Mouse (Mus musculus) neural tube, embryonic 12.5 days (tissue): ENCODE data around the gene Pld6. TPM values are rescaled to one million over a fixed set of nuclear protein-coding genes. Genes with fewer than 3 reads are reported as not detected.

ENCODE experiments used
- ATAC-seq: fragments of 200-750 bp; cut with Nextera tagmentation; 2 replicates; pipeline ENCODE4 v1.8.0; 2017; ENCODE audit warnings: low read depth, mild to moderate bottlenecking, moderate TSS enrichment, moderate library complexity; ENCODE audit not compliant: low FRiP score
- H3K27ac ChIP-seq: fragments of 300-500 bp; sonication (generic); 2 replicates; pipeline ENCODE4 v1.5.1; 2016
- H3K27me3 ChIP-seq: fragments of 300-500 bp; sonication (generic); replicated peaks from 2 replicates; pipeline ENCODE4 v1.6.1; 2016; ENCODE audit warnings: mild to moderate bottlenecking
- H3K36me3 ChIP-seq: fragments of 300-500 bp; sonication (generic); 2 replicates; pipeline ENCODE4 v1.6.1; 2016; ENCODE audit warnings: mild to moderate bottlenecking
- H3K4me1 ChIP-seq: fragments of 300-500 bp; sonication (generic); 2 replicates; pipeline ENCODE4 v1.6.1; 2016
- H3K4me2 ChIP-seq: fragments of 300-500 bp; sonication (generic); replicated peaks from 2 replicates; pipeline ENCODE4 v1.6.1; 2016; ENCODE audit warnings: mild to moderate bottlenecking
- H3K4me3 ChIP-seq: fragments of 300-500 bp; sonication (generic); 2 replicates; pipeline ENCODE4 v1.5.1; 2016
- H3K9ac ChIP-seq: fragments of 300-500 bp; sonication (generic); 2 replicates; pipeline ENCODE4 v1.6.1; 2016; ENCODE audit warnings: mild to moderate bottlenecking
- H3K9me3 ChIP-seq: fragments of 300-500 bp; sonication (generic); 2 replicates; pipeline ENCODE4 v1.6.1; 2016; ENCODE audit warnings: mild to moderate bottlenecking
- WGBS: fragments of 180-500 bp; shearing (Covaris S2); methylation state at CpG from one replicate; pipeline ENCODE4 v1.1.7; 2016; 5-methylcytosine and 5-hydroxymethylcytosine counted together
- polyA plus RNA-seq: library from polyadenylated mRNA; unstranded; fragments of >200 nt; fragmentation: Nextera tagmentation; extraction: Ambion mirVana; gene quantifications from 2 replicates; pipeline ENCODE4 v1.2.1, GENCODE M21; 2016

The Pld6 gene
- polyA plus RNA-seq, 1 experiment from 2014 or later, result 1.0 TPM

DNA sequence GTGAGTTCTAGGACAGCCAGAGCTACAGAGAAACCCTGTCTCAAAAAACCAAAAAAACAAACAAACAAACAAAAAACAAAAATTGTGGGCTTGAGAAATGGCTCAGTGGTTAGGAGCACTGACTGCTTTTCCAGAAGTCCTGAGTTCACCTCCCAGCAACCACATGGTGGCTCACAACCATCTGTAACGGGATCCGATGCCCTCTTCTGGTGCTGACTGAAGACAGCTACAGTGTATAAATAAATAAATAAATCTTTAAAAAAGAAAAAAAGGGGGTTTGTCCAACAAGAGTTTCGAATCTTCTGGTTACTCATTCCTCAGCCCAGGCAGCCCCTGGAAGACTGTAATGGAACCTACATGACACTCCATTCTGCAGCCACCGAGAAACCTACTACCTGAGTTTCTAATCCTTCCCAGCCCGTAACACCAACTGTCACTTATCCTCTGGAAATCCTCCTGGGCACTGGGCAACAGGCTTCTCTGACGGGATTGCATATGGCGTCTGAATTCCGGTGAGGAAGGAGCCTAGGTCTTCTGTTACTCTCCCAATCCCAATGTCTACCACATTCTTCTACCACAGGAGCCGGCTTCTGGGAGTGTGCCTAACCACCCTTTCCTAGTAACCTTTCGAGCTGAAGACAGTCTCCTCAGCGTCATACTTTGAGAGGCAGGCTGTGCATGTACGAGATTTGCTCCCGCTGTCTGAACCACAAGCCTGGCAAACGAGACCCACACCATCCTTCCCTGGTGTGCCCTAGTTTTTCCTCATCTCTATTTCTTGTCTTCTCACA, 20.9 kb upstream of the Pld6 start:
- Histone ChIP-seq H3K4me3 (peak overlapping the region; percentile 63), H3K4me2 (peak overlapping the region; percentile 85), H3K9me3 (no peaks in the 10 kb centered on the region), H3K4me1 (peaks cover 10% of the 10 kb centered on the region), H3K27me3 (no peaks in the 10 kb centered on the region), H3K36me3 (peaks cover 41% of the 10 kb centered on the region), H3K9ac (peak overlapping the region; percentile 84), H3K27ac (no peak overlapping the region)
- 74% methylated on average over 14 of the region's 14 CpGs for WGBS
- ATAC-seq, result no peak

DNA sequence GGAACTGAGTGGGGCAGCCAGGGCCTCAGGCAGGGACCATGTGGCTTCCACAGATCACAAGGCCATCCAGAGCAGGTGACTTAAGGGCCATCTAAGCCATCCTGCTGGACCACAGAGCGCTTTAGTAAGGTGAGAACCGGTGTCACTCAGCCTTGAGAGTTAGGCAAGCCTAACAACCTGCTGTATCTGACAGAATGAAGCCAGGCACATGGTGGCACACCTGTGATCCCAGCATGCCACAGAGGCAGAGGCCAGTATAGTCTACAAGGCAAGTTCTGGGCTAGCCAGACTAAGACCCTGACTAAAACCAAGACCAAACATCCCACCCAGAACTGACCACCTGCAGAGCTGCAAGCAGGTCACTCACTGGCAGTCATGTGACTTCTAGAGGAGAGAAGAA, 18.2 kb upstream of the Pld6 start:
- Histone ChIP-seq H3K36me3 (peaks cover 68% of the 10 kb centered on the region), H3K27ac (no peak overlapping the region), H3K4me1 (peaks cover 10% of the 10 kb centered on the region), H3K4me2 (no peak overlapping the region), H3K9me3 (no peaks in the 10 kb centered on the region), H3K4me3 (no peak overlapping the region), H3K27me3 (no peaks in the 10 kb centered on the region), H3K9ac (no peak overlapping the region)
- no peak for ATAC-seq
- WGBS, result 93% methylated on average over 2 of the region's 2 CpGs

DNA sequence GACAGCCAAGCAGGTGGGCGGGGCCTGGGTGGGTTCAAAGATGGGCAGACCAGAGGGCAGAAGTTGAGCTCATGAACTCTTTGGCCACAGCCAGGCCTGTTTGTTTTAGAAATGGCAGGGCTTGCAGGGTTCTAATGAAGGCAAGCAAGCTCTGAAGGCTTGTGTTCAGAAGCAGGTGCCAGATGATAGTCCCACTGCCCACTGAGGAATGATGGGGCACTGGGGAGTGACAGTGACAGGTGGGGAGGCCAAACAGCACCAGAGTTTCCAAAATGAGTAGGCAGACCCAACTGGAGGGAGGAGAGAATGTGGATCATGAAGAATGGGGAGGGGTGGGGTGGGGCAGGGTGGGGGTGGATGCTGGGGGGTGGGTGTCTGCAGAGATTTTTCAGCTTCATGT, 17.8 kb upstream of the Pld6 start:
- H3K4me2 ChIP-seq, result no peak overlapping the region
- no peak for ATAC-seq
- H3K27me3 ChIP-seq, result no peaks in the 10 kb centered on the region
- H3K27ac ChIP-seq, result no peak overlapping the region
- no peaks in the 10 kb centered on the region for H3K9me3 ChIP-seq
- no peak overlapping the region for H3K9ac ChIP-seq
- H3K36me3 ChIP-seq, result peaks cover 72% of the 10 kb centered on the region
- no peak overlapping the region for H3K4me3 ChIP-seq
- 100% methylated on average over 1 of the region's 1 CpGs for WGBS
- peaks cover 10% of the 10 kb centered on the region for H3K4me1 ChIP-seq

DNA sequence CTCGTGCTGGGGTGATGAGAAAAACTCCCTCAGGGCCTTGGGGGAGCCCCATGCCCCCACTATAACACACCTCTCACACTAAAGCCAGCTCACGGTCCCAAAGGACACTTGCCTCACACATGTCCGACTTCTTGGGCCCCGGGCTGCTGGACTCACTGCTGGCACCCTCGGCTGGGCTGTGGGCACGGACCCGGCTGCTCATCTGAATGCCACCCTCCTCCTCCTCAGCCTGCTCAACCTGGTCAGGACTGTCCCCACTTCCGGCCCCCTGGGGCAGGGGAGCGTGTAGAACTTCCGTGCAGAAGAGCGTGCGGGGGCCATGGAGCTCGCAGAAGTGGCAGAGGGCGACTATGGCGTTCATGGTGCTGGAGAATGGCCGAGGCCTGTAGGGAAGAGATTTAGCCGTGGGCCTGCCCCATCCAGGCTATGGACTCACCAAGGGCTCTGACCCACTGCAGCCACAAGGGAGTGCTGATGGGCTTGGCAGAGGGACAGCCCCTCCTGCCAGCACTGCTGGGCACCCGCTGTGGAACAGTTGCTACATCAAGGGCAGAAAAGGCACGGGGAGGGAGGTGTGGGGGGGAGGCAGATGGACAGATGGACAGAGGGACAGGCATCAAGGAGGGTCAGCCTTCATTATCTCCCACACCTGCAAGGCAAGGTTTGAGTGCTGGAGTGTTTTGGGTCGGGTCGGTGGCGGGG, 17.1 kb upstream of the Pld6 start:
- WGBS, result 92% methylated on average over 22 of the region's 22 CpGs
- no peak overlapping the region for H3K9ac ChIP-seq
- H3K4me3 ChIP-seq, result no peak overlapping the region
- peaks cover 10% of the 10 kb centered on the region for H3K4me1 ChIP-seq
- no peaks in the 10 kb centered on the region for H3K27me3 ChIP-seq
- H3K36me3 ChIP-seq, result peaks cover 79% of the 10 kb centered on the region
- no peak overlapping the region for H3K4me2 ChIP-seq
- H3K27ac ChIP-seq, result no peak overlapping the region
- H3K9me3 ChIP-seq, result no peaks in the 10 kb centered on the region
- no peak for ATAC-seq

DNA sequence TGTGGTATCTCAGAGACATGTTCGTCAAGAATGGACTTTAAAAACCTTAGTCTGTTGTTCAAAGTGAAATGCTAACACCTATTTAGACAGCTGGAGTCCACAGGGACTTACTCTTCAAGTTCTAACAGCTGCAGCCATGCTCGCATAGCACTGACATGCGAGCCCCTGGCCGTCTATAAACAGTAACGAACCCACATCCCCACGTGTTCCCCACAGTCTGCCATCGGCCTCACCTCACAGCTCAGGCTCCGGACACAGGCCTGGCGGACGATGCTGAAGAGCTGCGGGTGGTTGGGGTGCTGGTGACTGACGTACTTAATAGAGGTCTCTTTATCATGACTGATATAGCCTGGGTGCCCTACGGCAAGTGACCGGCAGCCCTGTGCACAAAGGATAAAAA, 16.1 kb upstream of the Pld6 start:
- H3K4me1 ChIP-seq, result peaks cover 3% of the 10 kb centered on the region
- no peak overlapping the region for H3K27ac ChIP-seq
- H3K36me3 ChIP-seq, result peaks cover 90% of the 10 kb centered on the region
- H3K4me3 ChIP-seq, result no peak overlapping the region
- WGBS, result 92% methylated on average over 14 of the region's 14 CpGs
- no peak for ATAC-seq
- no peaks in the 10 kb centered on the region for H3K9me3 ChIP-seq
- no peak overlapping the region for H3K9ac ChIP-seq
- no peak overlapping the region for H3K4me2 ChIP-seq
- H3K27me3 ChIP-seq, result no peaks in the 10 kb centered on the region

DNA sequence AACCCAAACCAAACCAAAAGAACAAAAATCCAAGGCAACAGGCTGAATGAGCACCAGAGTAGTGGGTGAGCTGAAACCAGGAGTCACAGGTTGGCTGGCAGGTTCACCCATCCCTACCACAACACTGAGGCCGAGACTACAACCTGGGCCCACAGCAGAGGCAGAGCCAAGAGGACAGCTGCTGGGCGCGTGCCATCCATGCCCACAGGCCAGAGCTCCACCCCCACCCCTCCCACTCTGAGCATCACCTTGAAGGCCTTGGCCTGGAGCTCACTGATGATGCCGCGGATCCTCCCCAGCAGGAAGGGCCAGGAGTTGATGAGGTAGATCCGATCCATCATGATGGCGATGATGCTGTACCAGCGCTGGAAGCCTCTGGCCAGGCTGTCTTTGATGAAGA, 14.4 kb upstream of the Pld6 start:
- Histone ChIP-seq H3K4me3 (no peak overlapping the region), H3K36me3 (peaks cover 97% of the 10 kb centered on the region), H3K9ac (no peak overlapping the region), H3K4me2 (no peak overlapping the region), H3K4me1 (no peaks in the 10 kb centered on the region), H3K9me3 (no peaks in the 10 kb centered on the region), H3K27me3 (no peaks in the 10 kb centered on the region), H3K27ac (no peak overlapping the region)
- WGBS, result 95% methylated on average over 8 of the region's 8 CpGs
- no peak for ATAC-seq

DNA sequence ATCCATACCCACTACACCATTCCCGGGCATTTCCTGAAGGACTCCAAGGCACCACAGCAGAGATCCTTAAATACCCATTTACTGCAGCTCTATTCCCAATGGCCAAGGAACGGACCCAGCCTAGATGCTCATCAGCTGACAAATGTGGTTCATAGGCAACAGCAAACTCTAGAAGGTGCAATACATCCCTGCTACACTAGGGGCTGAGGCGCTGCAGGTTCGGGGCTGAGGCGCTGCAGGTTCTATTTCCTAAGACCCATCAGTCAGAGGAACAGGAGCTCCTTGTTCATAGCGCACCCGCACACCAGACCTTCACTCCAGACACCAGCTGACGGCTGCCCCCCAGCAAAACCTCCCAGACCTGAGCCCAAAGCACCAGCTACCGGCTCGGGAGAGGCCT, 13.0 kb upstream of the Pld6 start:
- Histone ChIP-seq H3K4me2 (no peak overlapping the region), H3K27ac (no peak overlapping the region), H3K4me1 (no peaks in the 10 kb centered on the region), H3K9me3 (no peaks in the 10 kb centered on the region), H3K27me3 (no peaks in the 10 kb centered on the region), H3K36me3 (peaks cover 95% of the 10 kb centered on the region), H3K4me3 (no peak overlapping the region), H3K9ac (no peak overlapping the region)
- 90% methylated on average over 10 of the region's 10 CpGs for WGBS
- no peak for ATAC-seq

DNA sequence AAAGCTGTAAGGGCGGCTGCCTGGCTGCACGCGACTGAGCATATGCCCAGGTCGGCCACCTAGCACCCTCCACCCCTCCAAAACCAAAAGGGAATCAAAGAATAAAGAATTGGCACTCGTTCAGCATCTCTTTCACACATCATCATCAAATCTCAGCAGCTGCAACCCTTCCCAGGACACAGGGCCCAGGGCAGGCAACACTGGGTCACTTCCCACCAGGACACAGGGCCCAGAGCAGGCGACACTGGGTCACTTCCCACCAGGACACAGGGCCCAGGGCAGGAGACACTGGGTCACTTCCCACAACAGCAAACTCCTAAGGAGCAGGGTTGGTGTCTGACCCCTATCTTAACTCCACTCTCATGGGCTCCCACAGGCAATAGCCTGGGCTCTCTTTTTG, 5.9 kb upstream of the Pld6 start:
- Histone ChIP-seq H3K4me2 (no peak overlapping the region), H3K36me3 (peaks cover 69% of the 10 kb centered on the region), H3K27me3 (no peaks in the 10 kb centered on the region), H3K9ac (no peak overlapping the region), H3K4me1 (no peaks in the 10 kb centered on the region), H3K27ac (no peak overlapping the region), H3K4me3 (no peak overlapping the region), H3K9me3 (no peaks in the 10 kb centered on the region)
- WGBS, result 95% methylated on average over 6 of the region's 6 CpGs
- ATAC-seq, result no peak

DNA sequence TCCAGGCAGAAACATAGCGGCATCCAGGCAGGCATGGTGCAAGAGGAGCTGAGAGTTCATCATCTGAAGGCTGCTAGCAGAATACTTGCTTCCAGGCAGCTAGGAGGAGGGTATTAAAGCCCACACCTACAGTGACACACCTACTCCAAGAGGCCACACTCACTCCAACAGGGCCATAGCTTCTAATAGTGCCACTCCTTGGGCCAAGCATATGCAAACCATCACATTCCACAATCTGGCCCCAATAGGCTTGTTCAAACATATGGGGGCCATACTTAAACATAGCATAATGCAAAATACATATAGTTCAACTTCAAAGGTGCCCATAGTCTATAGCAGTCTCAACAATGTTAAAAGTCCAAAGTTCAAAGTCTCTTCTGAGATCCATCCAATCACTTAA, 1.9 kb upstream of the Pld6 start:
- Histone ChIP-seq H3K27me3 (peaks cover 6% of the 10 kb centered on the region), H3K9ac (no peak overlapping the region), H3K4me1 (peaks cover 7% of the 10 kb centered on the region), H3K4me2 (no peak overlapping the region), H3K27ac (no peak overlapping the region), H3K4me3 (no peak overlapping the region), H3K9me3 (no peaks in the 10 kb centered on the region), H3K36me3 (peaks cover 31% of the 10 kb centered on the region)
- 100% methylated on average over 1 of the region's 1 CpGs for WGBS
- no peak for ATAC-seq

DNA sequence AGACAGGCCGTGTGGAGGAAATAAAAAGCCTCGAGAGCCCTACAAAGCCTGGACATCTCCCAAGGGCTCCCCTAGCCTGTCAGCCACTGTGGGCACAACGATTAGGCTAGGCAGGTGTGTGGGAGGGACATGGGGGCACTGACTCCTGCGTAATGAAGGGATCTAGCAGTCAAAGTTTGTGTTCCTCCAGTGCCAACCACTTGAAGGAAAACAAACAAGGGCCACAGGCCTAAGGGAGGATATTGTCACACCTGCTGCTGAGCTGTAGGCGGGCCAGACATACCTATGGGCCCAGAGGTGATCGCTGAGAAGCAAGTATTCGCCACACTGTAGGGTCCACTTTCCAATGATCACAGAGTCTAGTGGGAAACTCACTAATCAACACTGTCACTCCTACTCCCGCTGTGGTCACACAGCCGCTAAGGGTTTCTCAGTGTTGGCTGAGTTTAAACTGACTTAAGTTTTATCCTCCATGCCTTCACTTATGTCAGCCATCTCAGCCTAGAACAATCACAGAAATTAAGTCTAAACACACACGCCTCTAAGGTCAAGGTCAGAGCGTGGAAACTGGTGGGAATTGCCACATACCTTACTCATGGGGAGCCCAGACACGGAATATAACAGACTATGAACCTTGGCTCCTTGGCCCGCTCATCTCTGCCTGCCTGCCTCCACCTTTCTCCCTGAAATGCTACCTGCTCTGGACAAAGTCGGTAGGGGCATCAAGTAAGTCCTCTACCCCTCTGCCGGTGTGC, 824 bp downstream of the Pld6 start:
- ATAC-seq, result 0 out of 2 replicates have a peak, but pooled peaks have one; percentile 44
- Histone ChIP-seq H3K4me3 (peak overlapping the region; percentile 34; the same call in 1 of the 2 replicates), H3K4me2 (peak overlapping the region; percentile 90), H3K27ac (no peak overlapping the region), H3K4me1 (peaks cover 7% of the 10 kb centered on the region), H3K9ac (peak overlapping the region; percentile 47; the same call in 1 of the 2 replicates), H3K9me3 (no peaks in the 10 kb centered on the region), H3K36me3 (peaks cover 6% of the 10 kb centered on the region), H3K27me3 (peaks cover 6% of the 10 kb centered on the region)
- 57% methylated on average over 15 of the region's 15 CpGs for WGBS

DNA sequence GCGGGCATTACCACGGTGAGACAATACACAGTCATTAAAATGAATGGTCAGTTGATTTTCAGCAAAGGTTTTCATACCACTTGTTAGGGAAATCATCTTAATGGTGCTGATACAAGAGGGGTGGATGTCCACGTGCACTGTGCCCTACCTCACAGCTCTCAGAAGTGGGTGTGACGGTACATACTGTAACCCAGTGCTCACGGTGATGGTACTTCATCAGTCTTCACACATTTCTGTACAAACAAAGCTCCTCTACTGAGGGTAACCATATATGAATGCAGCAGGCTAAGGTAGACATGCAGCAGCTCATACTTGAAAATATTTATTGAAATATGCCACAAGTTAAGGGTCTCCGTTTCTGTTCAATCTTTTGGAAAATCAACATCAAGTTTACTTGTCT, 3.9 kb downstream of the Pld6 start:
- ATAC-seq, result no peak
- Histone ChIP-seq H3K36me3 (no peaks in the 10 kb centered on the region), H3K9ac (no peak overlapping the region), H3K4me2 (no peak overlapping the region), H3K4me1 (peaks cover 7% of the 10 kb centered on the region), H3K27ac (no peak overlapping the region), H3K9me3 (no peaks in the 10 kb centered on the region), H3K4me3 (no peak overlapping the region), H3K27me3 (peaks cover 6% of the 10 kb centered on the region)
- 91% methylated on average over 6 of the region's 6 CpGs for WGBS

DNA sequence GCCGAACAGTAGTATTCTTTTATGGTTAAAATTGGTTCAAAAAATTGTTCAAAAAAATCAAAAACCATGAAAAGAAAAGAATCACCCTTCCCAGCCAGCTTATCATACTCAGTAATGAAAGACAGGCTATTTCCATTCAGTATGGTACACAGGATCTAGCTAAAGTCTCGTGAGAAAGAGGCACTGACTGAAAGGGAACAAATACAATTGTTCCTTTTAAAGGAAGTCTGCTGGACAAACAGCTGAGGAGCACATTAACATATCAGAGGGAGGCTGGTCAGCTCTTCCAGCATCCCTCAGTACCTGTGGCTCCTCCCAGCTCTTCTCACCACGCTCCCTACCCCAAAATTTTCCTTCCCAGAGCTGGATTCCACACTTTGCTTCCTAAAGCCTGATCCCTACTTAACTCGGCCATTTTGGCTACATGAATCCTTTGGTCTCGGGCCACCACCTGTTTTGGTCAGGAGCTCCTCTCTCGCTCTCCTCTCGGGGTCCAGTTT, 5.3 kb downstream of the Pld6 start:
- no peak overlapping the region for H3K4me3 ChIP-seq
- peaks cover 10% of the 10 kb centered on the region for H3K36me3 ChIP-seq
- 73% methylated on average over 7 of the region's 7 CpGs for WGBS
- no peak overlapping the region for H3K27ac ChIP-seq
- peaks cover 6% of the 10 kb centered on the region for H3K27me3 ChIP-seq
- no peak overlapping the region for H3K9ac ChIP-seq
- no peak for ATAC-seq
- H3K4me2 ChIP-seq, result no peak overlapping the region
- H3K9me3 ChIP-seq, result no peaks in the 10 kb centered on the region
- H3K4me1 ChIP-seq, result peaks cover 2% of the 10 kb centered on the region
